Comparison of ENCODE assay signal across 18 mouse cellular contexts in genomic region chr19:37246859-37247258, GRCm38 (mm10).
"Had no signal": no experiment of that assay in that cellular context is flagged by ENCODE, and none has a peak within 500 bp of the region (broad histone marks: within the 10 kb centered on the region; RNA-seq: fewer than 3 reads in every experiment).

No protein-coding gene starts in this region.

- H3K27me3 ChIP-seq: limb, embryonic 13.5 days; liver, embryonic 15.5 days; midbrain, embryonic 12.5 days; midbrain, embryonic 15.5 days; neural tube, embryonic 12.5 days; neural tube, embryonic 15.5 days; stomach, embryonic 15.5 days had no signal

- H3K36me3 ChIP-seq: limb, embryonic 10.5 days; limb, embryonic 13.5 days; liver, embryonic 15.5 days; midbrain, embryonic 12.5 days; midbrain, embryonic 15.5 days; neural tube, embryonic 12.5 days; neural tube, embryonic 15.5 days; stomach, embryonic 15.5 days had no signal

- H3K4me1 ChIP-seq: limb, embryonic 10.5 days; limb, embryonic 13.5 days; midbrain, embryonic 12.5 days; midbrain, embryonic 15.5 days; neural tube, embryonic 12.5 days; neural tube, embryonic 15.5 days; stomach, embryonic 15.5 days had no signal

- H3K9me3 ChIP-seq: limb, embryonic 10.5 days; limb, embryonic 13.5 days; liver, embryonic 15.5 days; midbrain, embryonic 12.5 days; midbrain, embryonic 15.5 days; neural tube, embryonic 12.5 days; neural tube, embryonic 15.5 days; stomach, embryonic 15.5 days had no signal

- DNase-seq: kidney, postnatal 25 days; layer of hippocampus, adult 9-11 months; lung, adult 2 months; right cerebral cortex, adult 18-20 months; right cerebral cortex, postnatal 14 days; right cerebral cortex, postnatal 4 days; thymus, postnatal 36 days had no signal

- H3K4me2 ChIP-seq: limb, embryonic 13.5 days; liver, embryonic 15.5 days; midbrain, embryonic 12.5 days; midbrain, embryonic 15.5 days; neural tube, embryonic 12.5 days; neural tube, embryonic 15.5 days; stomach, embryonic 15.5 days had no signal

- H3K4me3 ChIP-seq: layer of hippocampus, adult 2 months; limb, embryonic 10.5 days; limb, embryonic 13.5 days; liver, embryonic 15.5 days; midbrain, embryonic 12.5 days; midbrain, embryonic 15.5 days; neural tube, embryonic 12.5 days; neural tube, embryonic 15.5 days; stomach, embryonic 15.5 days had no signal

- ATAC-seq: midbrain, embryonic 15.5 days had no signal

- H3K27ac ChIP-seq: kidney, postnatal 0 days; layer of hippocampus, adult 2 months; limb, embryonic 10.5 days; limb, embryonic 13.5 days; liver, embryonic 15.5 days; macrophage; midbrain, embryonic 12.5 days; midbrain, embryonic 15.5 days; neural tube, embryonic 12.5 days; neural tube, embryonic 15.5 days; stomach, embryonic 15.5 days had no signal

- H3K9ac ChIP-seq: limb, embryonic 13.5 days; liver, embryonic 15.5 days; midbrain, embryonic 12.5 days; midbrain, embryonic 15.5 days; neural tube, embryonic 12.5 days; neural tube, embryonic 15.5 days; stomach, embryonic 15.5 days had no signal
